Mouse (Mus musculus): ENCODE measurements around the gene Olfr52. TPM values are rescaled to one million over a fixed set of nuclear protein-coding genes. Genes with fewer than 3 reads are reported as not detected.
"Not testable (repeated sequence)": the region's sequence is repeated elsewhere in the genome, so short reads cannot be mapped to it uniquely, and the experiment has no call there.

Olfr52 gene
- polyA plus RNA-seq, 1 experiment from 2014 or later: not detected

DNA sequence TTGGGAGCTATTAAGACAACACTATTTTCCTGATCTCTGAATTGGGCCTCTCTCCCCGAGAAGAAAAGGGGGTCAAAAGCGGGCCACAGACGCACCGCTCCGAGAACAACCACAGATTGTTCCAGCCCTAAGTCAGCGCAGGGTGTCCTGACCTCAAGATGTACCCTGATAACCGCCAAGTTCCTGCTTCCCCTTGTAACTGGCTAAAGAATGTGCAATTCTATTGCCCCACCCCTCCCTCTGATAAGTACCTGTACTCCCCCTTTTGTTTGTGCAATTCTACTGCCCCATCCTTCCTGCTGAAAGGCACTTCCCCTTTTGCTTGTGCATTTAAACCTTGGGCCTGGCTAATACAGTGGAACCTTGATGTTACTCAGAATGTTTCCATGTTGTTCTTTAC lies 10.1 kb downstream of the Olfr52 start:
- ATAC-seq (0 out of 2 replicates have a peak, but pooled peaks have one; percentile 29), DNase-seq (peak; percentile 14)
- 30% methylated on average over 7 of the region's 7 CpGs for WGBS (ENCODE audit: insufficient replicate concordance)
- not testable (repeated sequence) for H3K4me3 ChIP-seq (ENCODE audit: low read depth, low read length); H3K9ac ChIP-seq (replicated peaks); H3K27ac ChIP-seq (ENCODE audit: low read depth); H3K36me3 ChIP-seq (replicated peaks; ENCODE audit: insufficient read depth, low read length); H3K27me3 ChIP-seq (ENCODE audit: insufficient read depth, low read length); H3K4me1 ChIP-seq (ENCODE audit: insufficient read depth); H3K4me2 ChIP-seq (ENCODE audit: low read depth, low read length); H3K9me3 ChIP-seq (ENCODE audit: low read length)
- TF ChIP-seq EP300 (IDR thresholded peaks at IDR 0.05; ENCODE audit: low read depth): peak; percentile 73

DNA sequence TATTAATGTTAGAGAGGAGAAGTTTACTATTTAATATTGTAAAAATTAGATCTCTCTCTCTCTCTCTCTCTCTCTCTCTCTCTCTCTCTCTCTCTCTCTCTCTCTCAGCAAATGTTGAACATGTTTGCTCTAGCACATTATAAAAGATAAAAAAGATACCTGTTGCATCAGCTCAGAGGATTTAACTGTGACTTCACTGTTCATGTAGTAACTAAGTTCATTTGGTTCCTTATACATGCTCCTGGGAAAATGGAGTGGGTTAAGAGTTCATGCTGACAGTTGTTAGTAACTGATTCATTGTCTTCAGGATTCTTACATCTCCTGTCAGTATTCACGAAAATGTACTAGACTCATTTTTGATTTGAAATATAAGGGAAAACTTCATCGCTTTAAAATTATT lies 18.1 kb downstream of the Olfr52 start, which contains the start of gene Olfr1043:
Gene Olfr1043, minus strand, starts transcription at position 101 of the 400 bp plus-strand sequence.
- ATAC-seq (no peak), DNase-seq (no peak)
- no peaks in the 10 kb centered on the region for H3K27me3 ChIP-seq (ENCODE audit: insufficient read depth, low read length)
- TF ChIP-seq CTCF (IDR thresholded peaks at IDR 0.05; ENCODE audit: low read depth) (no peak), EP300 (IDR thresholded peaks at IDR 0.05; ENCODE audit: low read depth) (no peak)
- no peak within 1 kb of the TSS for H3K27ac ChIP-seq (ENCODE audit: low read depth)
- no peaks in the 10 kb centered on the region for H3K4me1 ChIP-seq (ENCODE audit: insufficient read depth)
- no peaks in the 10 kb centered on the region for H3K36me3 ChIP-seq (replicated peaks; ENCODE audit: insufficient read depth, low read length)
- 79% methylated on average over 2 of the region's 2 CpGs for WGBS (ENCODE audit: insufficient replicate concordance)
- no peaks in the 10 kb centered on the region for H3K9me3 ChIP-seq (ENCODE audit: low read length)
- H3K9ac ChIP-seq (replicated peaks): no peak within 1 kb of the TSS
- no peak within 1 kb of the TSS for H3K4me2 ChIP-seq (ENCODE audit: low read depth, low read length)
- no peak within 1 kb of the TSS for H3K4me3 ChIP-seq (ENCODE audit: low read depth, low read length)

GRCm38 (mm10) chr2:86161738-86162137 lies 23.7 kb downstream of the Olfr52 start, which contains the start of gene Olfr1042:
Gene Olfr1042, minus strand, starts transcription at chr2:86161838.
- 73% methylated on average over 2 of the region's 2 CpGs for WGBS (ENCODE audit: insufficient replicate concordance)
- no peak within 1 kb of the TSS for H3K27ac ChIP-seq (ENCODE audit: low read depth)
- H3K27me3 ChIP-seq (ENCODE audit: insufficient read depth, low read length): no peaks in the 10 kb centered on the region
- H3K9ac ChIP-seq (replicated peaks): no peak within 1 kb of the TSS
- H3K36me3 ChIP-seq (replicated peaks; ENCODE audit: insufficient read depth, low read length): no peaks in the 10 kb centered on the region
- H3K4me2 ChIP-seq (ENCODE audit: low read depth, low read length): no peak within 1 kb of the TSS
- no peaks in the 10 kb centered on the region for H3K9me3 ChIP-seq (ENCODE audit: low read length)
- no peak for ATAC-seq
- no peak within 1 kb of the TSS for H3K4me3 ChIP-seq (ENCODE audit: low read depth, low read length)
- no peaks in the 10 kb centered on the region for H3K4me1 ChIP-seq (ENCODE audit: insufficient read depth)
- TF ChIP-seq CTCF (IDR thresholded peaks at IDR 0.05; ENCODE audit: low read depth) (no peak), EP300 (IDR thresholded peaks at IDR 0.05; ENCODE audit: low read depth) (no peak)
- DNase-seq: no peak

DNA sequence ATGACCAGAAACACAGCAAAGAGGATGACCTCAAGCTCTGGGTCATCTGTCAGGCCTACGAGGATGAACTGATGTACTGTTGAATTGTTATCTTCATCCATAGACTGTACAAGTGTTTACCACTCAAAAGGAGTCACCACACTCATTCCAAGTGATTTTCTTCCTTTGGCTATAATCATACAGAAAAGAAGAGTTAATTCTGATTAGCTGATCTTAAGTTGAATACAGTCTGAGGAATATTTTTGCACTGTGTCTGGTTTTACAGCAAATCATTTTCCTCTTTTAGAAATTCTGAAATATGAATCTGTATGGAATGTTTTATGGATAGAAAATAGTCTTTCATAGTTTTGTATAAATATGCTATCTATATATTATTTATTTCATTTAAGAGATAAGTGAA lies 38.9 kb downstream of the Olfr52 start, which contains the start of gene Olfr1040:
Gene Olfr1040, minus strand, starts transcription at position 101 of the 400 bp plus-strand sequence.
- Histone ChIP-seq H3K4me1 (ENCODE audit: insufficient read depth) (no peaks in the 10 kb centered on the region), H3K27me3 (ENCODE audit: insufficient read depth, low read length) (no peaks in the 10 kb centered on the region), H3K27ac (ENCODE audit: low read depth) (no peak within 1 kb of the TSS), H3K4me2 (ENCODE audit: low read depth, low read length) (no peak within 1 kb of the TSS), H3K9me3 (ENCODE audit: low read length) (no peaks in the 10 kb centered on the region), H3K9ac (replicated peaks) (no peak within 1 kb of the TSS), H3K4me3 (ENCODE audit: low read depth, low read length) (no peak within 1 kb of the TSS), H3K36me3 (replicated peaks; ENCODE audit: insufficient read depth, low read length) (no peaks in the 10 kb centered on the region)
- WGBS (ENCODE audit: insufficient replicate concordance): 59% methylated on average over 1 of the region's 1 CpGs
- ATAC-seq (no peak), DNase-seq (no peak)
- TF ChIP-seq EP300 (IDR thresholded peaks at IDR 0.05; ENCODE audit: low read depth) (no peak), CTCF (IDR thresholded peaks at IDR 0.05; ENCODE audit: low read depth) (no peak)

DNA sequence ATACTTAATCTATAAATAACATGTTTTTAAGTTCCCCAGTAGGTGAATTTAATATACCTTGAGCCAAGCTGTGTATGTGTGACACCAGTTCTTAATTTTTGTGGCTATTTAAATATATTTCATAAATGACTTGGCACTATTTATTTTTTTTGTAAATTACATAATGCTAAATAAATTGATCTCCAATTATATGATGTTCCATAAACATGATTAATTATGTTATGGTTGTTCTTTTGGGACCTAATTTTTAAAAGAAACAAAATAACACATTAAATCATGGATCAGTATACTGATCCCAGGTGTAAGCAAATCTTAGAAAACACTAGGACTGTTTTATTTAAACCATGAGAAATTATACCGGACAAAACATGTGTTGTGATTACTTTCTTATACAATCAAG lies 49.7 kb downstream of the Olfr52 start, which contains the start of gene Olfr1039:
Gene Olfr1039, minus strand, starts transcription at position 101 of the 400 bp plus-strand sequence.
- no peak within 1 kb of the TSS for H3K9ac ChIP-seq (replicated peaks)
- 78% methylated on average over 1 of the region's 1 CpGs for WGBS (ENCODE audit: insufficient replicate concordance)
- no peak for TF ChIP-seq EP300 (IDR thresholded peaks at IDR 0.05; ENCODE audit: low read depth)
- no peak for TF ChIP-seq CTCF (IDR thresholded peaks at IDR 0.05; ENCODE audit: low read depth)
- H3K27me3 ChIP-seq (ENCODE audit: insufficient read depth, low read length): no peaks in the 10 kb centered on the region
- ATAC-seq (no peak), DNase-seq (no peak)
- no peak within 1 kb of the TSS for H3K27ac ChIP-seq (ENCODE audit: low read depth)
- no peaks in the 10 kb centered on the region for H3K36me3 ChIP-seq (replicated peaks; ENCODE audit: insufficient read depth, low read length)
- H3K4me1 ChIP-seq (ENCODE audit: insufficient read depth): no peaks in the 10 kb centered on the region
- no peaks in the 10 kb centered on the region for H3K9me3 ChIP-seq (ENCODE audit: low read length)
- no peak within 1 kb of the TSS for H3K4me2 ChIP-seq (ENCODE audit: low read depth, low read length)
- H3K4me3 ChIP-seq (ENCODE audit: low read depth, low read length): no peak within 1 kb of the TSS

Other genes starting within 250 kb of the Olfr52 start
- gene Olfr1028, start 235.2 kb downstream of the Olfr52 start, polyA plus RNA-seq (2015; fragmentation: Nextera tagmentation; extraction: Ambion mirVana): not detected in 2 replicates
- not detected in 2 replicates for gene Olfr1029, start 211.8 kb downstream of the Olfr52 start, polyA plus RNA-seq (2015; fragmentation: Nextera tagmentation; extraction: Ambion mirVana)
- not detected in 2 replicates for gene Olfr1030, start 206.4 kb downstream of the Olfr52 start, polyA plus RNA-seq (2015; fragmentation: Nextera tagmentation; extraction: Ambion mirVana)
- not detected in 2 replicates for gene Olfr1031, start 195.4 kb downstream of the Olfr52 start, polyA plus RNA-seq (2015; fragmentation: Nextera tagmentation; extraction: Ambion mirVana)
- gene Olfr1032, start 180.1 kb downstream of the Olfr52 start, polyA plus RNA-seq (2015; fragmentation: Nextera tagmentation; extraction: Ambion mirVana): not detected in 2 replicates
- gene Olfr1033, start 165.1 kb downstream of the Olfr52 start, polyA plus RNA-seq (2015; fragmentation: Nextera tagmentation; extraction: Ambion mirVana): 4.6 and 5.4 TPM in 2 replicates
- 0.15 and 0.22 TPM in 2 replicates for gene Olfr1034, start 139.8 kb downstream of the Olfr52 start, polyA plus RNA-seq (2015; fragmentation: Nextera tagmentation; extraction: Ambion mirVana)
- gene Olfr1036, start 111.7 kb downstream of the Olfr52 start, polyA plus RNA-seq (2015; fragmentation: Nextera tagmentation; extraction: Ambion mirVana): not detected in 2 replicates
- not detected in 2 replicates for gene Olfr1037, start 98.3 kb downstream of the Olfr52 start, polyA plus RNA-seq (2015; fragmentation: Nextera tagmentation; extraction: Ambion mirVana)
- not detected in 2 replicates for gene Olfr1039, start 49.8 kb downstream of the Olfr52 start, polyA plus RNA-seq (2015; fragmentation: Nextera tagmentation; extraction: Ambion mirVana)
- gene Olfr1040, start 39.0 kb downstream of the Olfr52 start, polyA plus RNA-seq (2015; fragmentation: Nextera tagmentation; extraction: Ambion mirVana): not detected in 2 replicates
- not detected in 2 replicates for gene Olfr1042, start 23.8 kb downstream of the Olfr52 start, polyA plus RNA-seq (2015; fragmentation: Nextera tagmentation; extraction: Ambion mirVana)
- not detected in 2 replicates for gene Olfr1043, start 18.2 kb downstream of the Olfr52 start, polyA plus RNA-seq (2015; fragmentation: Nextera tagmentation; extraction: Ambion mirVana)
- gene Olfr1044, start 7.9 kb downstream of the Olfr52 start, polyA plus RNA-seq (2015; fragmentation: Nextera tagmentation; extraction: Ambion mirVana): not detected in 2 replicates
- not detected in 2 replicates for gene Olfr1045, start 17.3 kb upstream of the Olfr52 start, polyA plus RNA-seq (2015; fragmentation: Nextera tagmentation; extraction: Ambion mirVana)
- gene Olfr1046, start 33.6 kb upstream of the Olfr52 start, polyA plus RNA-seq (2015; fragmentation: Nextera tagmentation; extraction: Ambion mirVana): not detected in 2 replicates
- not detected in 2 replicates for gene Olfr1047, start 45.7 kb upstream of the Olfr52 start, polyA plus RNA-seq (2015; fragmentation: Nextera tagmentation; extraction: Ambion mirVana)
- not detected in 2 replicates for gene Olfr1048, start 54.6 kb upstream of the Olfr52 start, polyA plus RNA-seq (2015; fragmentation: Nextera tagmentation; extraction: Ambion mirVana)
- not detected in 2 replicates for gene Olfr1049, start 72.6 kb upstream of the Olfr52 start, polyA plus RNA-seq (2015; fragmentation: Nextera tagmentation; extraction: Ambion mirVana)
- gene Olfr1051, start 93.4 kb upstream of the Olfr52 start, polyA plus RNA-seq (2015; fragmentation: Nextera tagmentation; extraction: Ambion mirVana): not detected in 2 replicates
- gene Olfr1052, start 106.8 kb upstream of the Olfr52 start, polyA plus RNA-seq (2015; fragmentation: Nextera tagmentation; extraction: Ambion mirVana): not detected in 2 replicates
- not detected in 2 replicates for gene Olfr1053, start 129.6 kb upstream of the Olfr52 start, polyA plus RNA-seq (2015; fragmentation: Nextera tagmentation; extraction: Ambion mirVana)
- gene Olfr1054, start 149.8 kb upstream of the Olfr52 start, polyA plus RNA-seq (2015; fragmentation: Nextera tagmentation; extraction: Ambion mirVana): not detected in 2 replicates
- gene Olfr1055, start 164.6 kb upstream of the Olfr52 start, polyA plus RNA-seq (2015; fragmentation: Nextera tagmentation; extraction: Ambion mirVana): not detected in 2 replicates
- gene Olfr1056, start 176.8 kb upstream of the Olfr52 start, polyA plus RNA-seq (2015; fragmentation: Nextera tagmentation; extraction: Ambion mirVana): not detected in 2 replicates
- not detected in 2 replicates for gene Olfr1057, start 192.7 kb upstream of the Olfr52 start, polyA plus RNA-seq (2015; fragmentation: Nextera tagmentation; extraction: Ambion mirVana)
- gene Olfr1058, start 202.9 kb upstream of the Olfr52 start, polyA plus RNA-seq (2015; fragmentation: Nextera tagmentation; extraction: Ambion mirVana): not detected in 2 replicates
- not detected in 2 replicates for gene Olfr1061, start 228.4 kb upstream of the Olfr52 start, polyA plus RNA-seq (2015; fragmentation: Nextera tagmentation; extraction: Ambion mirVana)
- gene Olfr1062, start 241.1 kb upstream of the Olfr52 start, polyA plus RNA-seq (2015; fragmentation: Nextera tagmentation; extraction: Ambion mirVana): not detected in 2 replicates

All from liver, postnatal 0 days (tissue).